Mouse (Mus musculus): ENCODE data around the gene Agap1. TPM values are rescaled to one million over a fixed set of nuclear protein-coding genes. Genes with fewer than 3 reads are reported as not detected.
A peak's percentile ranks its signal among the peaks of the same experiment; 100 is the strongest.

Gene Agap1
- total RNA-seq, 2 experiments from 2014 or later, result 240 to 255 TPM

DNA sequence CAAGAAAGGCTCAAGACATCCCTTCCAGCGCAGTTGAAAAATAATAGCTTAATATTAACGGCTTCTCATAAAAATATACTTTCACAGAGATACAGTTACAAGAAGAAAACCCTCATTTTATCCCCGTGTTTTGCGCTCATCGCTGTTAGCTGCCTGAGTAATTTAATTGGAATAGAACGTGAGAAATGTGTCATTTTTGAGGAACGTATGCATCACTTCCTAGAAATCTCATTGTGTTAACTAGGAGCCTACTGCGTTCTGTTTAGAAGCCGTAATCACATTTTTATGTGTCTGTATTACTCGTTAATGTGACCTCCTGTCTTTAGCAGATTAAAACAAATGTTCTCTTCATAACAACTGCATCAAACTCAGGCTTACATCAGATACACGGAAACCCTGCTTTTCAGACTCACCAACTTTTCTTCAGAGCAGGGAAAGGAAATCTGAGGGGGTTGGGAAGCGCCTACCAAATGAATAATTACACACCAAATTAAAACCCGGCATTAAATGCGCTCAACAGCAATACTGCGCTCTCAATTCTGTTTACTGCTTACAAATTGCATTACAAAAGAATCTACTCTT lies 487.9 kb downstream of the Agap1 start:
- intact Hi-C loops (cut with DNase I), result loop anchor here (2.0 to 5.0 kb wide), 3 partner anchors 80 to 274 kb away; no protein-coding TSS in a partner anchor
- no peak for DNase-seq (ENCODE audit: low spot score in 2 of 2)

- intact Hi-C loops (cut with DNase I), result loop anchor here (1.0 to 5.0 kb wide), 4 partner anchors 81 to 299 kb away; no protein-coding TSS in a partner anchor
- DNase-seq (ENCODE audit: low spot score in 2 of 2), result peak; percentile 59 to 62
These were observed 488.6 kb downstream of the Agap1 start for GRCm38 (mm10) chr1:89943202-89943601.
